Mouse (Mus musculus): ENCODE results near the gene Atf2. TPM values are rescaled to one million over a fixed set of nuclear protein-coding genes. Genes with fewer than 3 reads are reported as not detected.
"Not testable (repeated sequence)": the region's sequence is repeated elsewhere in the genome, so short reads cannot be mapped to it uniquely, and the experiment has no call there.

Atf2 gene
- total RNA-seq (2021), result 10 to 100 TPM; 35.4 to 38.9 TPM
- long read RNA-seq, experiment 1, full-length matches to known transcripts, result 8 of 12 reads
- long read RNA-seq, experiment 1, partial matches to known transcripts, result 0 of 12 reads
- long read RNA-seq, experiment 1, other reads (novel, unspliced or antisense), result 4 of 12 reads
- long read RNA-seq, experiment 2, full-length matches to known transcripts, result 6 of 9 reads
- long read RNA-seq, experiment 2, partial matches to known transcripts, result 0 of 9 reads
- long read RNA-seq, experiment 2, other reads (novel, unspliced or antisense), result 3 of 9 reads

DNA sequence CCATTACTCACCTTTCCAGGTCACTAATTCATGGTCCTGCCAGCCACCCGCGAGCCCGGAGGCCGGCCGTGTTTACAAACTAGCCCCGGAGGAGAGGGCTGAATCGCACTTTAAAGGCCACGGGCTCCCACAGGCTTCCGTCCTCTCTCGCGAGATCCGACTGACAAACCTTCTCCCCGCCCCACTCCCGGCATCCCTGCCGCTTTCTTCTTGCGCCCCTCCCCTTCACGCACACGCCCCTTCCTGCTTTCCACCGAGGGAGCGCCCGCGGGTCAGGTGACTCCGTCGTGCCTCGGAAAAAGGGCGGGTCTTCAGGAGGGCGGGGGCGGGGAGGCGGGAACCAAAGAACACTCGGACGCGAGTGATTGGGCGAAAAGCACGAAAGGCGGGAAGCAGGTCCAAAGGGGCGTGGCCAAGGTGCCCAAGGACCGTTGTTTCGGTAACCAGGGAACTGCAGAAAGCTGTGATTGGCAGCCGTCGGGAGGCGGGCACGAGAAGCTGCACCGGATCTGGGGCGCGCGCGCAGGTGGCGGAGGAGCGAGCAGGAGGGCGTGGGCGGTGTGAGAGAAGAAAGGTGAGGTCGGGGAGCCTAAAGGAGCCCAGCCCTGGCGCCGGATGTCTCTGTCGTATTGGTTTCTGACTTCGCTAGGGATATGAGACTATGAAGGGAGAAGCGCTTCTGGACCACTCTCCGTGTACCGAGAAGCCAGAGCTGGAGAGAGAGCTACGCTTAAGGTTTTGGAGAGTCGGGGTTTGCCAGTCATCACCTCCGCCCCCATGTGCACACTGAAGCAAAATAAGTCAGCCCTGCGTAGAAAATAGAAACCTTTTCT, at the start of gene Atf2:
Gene Atf2, minus strand, starts transcription at position 176 of the 833 bp plus-strand sequence.
- DNase-seq (ENCODE audit: low spot score in 2 of 2), result peak; percentile 93 to 99

- DNase-seq (ENCODE audit: low spot score in 2 of 2), result no peak
Observed at GRCm38 (mm10) chr2:73941281-73941680, 48.8 kb upstream of the Atf2 start.

DNA sequence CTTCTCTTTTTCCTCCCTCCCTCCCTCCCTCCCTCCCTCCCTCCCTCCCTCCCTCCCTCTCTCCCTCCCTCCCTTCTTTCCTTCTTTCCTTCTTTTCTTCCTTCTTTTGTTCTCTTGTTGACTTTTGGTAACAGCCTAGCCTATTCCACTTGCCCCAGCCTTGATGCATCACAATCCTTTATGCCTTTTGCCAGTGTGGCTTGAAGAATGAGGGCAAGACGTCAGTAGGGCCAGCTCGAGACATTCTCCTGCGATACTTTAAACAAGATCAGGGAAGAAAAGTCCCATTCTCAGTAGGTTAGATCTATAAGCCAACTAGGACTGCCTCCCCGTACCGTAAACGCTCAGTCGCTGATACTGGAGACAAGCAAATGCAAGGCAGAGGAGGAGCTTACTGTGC, 48.0 kb upstream of the Atf2 start:
- no peak for DNase-seq (ENCODE audit: low spot score in 2 of 2)

DNA sequence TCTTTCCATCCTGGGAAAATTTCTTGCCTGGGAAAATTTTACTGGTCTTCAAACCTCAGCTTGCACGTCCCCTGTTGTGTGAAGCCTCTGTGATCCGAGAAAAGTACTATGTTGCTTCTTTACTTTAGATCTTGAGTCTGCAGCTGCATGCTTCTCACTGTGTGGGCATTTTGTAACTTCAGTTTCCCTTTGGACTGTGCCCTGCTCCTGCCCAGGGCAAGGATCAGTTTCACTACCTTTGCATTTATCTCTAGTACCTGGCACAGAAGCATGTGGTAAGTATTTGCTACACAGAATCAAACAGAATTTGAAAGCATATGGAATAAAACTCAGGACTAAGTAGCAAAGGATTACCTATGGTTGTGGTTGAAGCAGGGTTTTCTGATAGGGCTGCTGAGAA, 46.5 kb upstream of the Atf2 start:
- no peak for DNase-seq (ENCODE audit: low spot score in 2 of 2)

DNA sequence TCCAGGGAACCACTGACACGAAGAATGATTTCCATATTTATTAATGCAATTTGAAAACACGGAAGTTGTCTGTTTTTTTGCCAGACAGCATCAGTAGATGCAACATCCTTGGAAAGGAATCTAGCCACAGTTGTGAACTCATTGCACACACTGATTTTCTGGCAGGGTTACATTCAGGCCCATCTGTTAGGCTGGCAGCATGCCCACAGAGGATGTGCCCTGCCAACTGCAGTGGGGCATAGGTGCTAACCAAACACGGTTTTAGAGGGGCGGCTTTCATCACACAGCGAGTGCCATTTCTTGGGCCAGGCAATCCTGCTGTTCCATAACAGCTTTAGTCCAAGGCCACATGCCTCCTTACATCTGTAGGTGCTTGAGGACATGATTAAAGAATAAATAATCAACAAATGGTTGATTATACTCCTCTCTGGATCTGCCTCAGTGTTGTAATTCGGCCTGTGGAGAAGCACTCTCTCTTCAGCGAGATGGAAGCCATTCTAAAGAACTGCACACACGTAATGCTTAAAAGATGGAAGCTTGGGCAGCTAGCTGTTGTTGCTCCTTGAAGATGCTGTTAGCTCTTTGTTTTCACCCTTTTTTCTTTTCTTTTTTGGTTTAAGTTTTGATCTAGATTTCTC, 40.4 kb upstream of the Atf2 start:
- DNase-seq (ENCODE audit: low spot score in 2 of 2), result no peak

GRCm38 (mm10) chr2:73927711-73928110, 35.3 kb upstream of the Atf2 start:
- DNase-seq (ENCODE audit: low spot score in 2 of 2), result no peak

DNA sequence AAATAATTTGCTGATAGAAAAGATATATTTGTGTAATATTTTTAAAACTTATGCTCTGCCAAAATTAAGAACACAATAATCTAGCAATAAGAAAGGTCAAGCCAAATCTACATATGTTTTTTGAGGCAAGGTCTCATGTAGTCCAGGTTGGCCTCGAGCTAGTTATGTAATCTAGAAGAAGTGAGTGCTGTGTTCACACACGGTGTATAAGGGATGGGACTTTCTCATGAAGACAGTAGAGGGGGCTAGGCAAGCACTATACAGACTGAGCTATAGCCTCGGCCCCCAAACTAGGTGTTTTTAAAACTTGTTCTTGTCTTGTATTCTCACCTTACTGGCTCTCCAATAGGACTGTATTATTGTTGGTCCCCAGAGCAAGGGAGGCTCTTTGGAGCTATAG, 33.1 kb upstream of the Atf2 start:
- DNase-seq (ENCODE audit: low spot score in 2 of 2), result no peak

DNA sequence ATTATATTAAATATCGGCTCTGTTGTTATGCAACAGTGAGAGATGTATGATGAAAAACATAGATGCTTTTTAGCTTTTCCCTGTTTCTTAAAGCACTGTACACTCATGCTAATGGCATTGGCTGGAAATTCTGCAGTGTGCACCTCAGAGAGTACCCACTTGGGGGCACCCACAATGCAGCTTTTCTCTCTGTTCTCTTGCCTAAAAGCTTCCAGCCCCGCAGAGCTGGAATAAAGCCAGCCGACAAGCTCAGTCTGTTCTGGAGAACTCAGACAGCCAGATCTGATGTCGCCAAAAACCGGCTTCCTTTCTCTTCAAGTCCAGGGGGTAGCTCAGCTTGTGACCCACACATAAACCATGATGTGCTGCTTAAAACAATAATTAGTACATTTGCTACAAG, 32.6 kb upstream of the Atf2 start:
- peak; percentile 27 to 70 for DNase-seq (ENCODE audit: low spot score in 2 of 2)

DNA sequence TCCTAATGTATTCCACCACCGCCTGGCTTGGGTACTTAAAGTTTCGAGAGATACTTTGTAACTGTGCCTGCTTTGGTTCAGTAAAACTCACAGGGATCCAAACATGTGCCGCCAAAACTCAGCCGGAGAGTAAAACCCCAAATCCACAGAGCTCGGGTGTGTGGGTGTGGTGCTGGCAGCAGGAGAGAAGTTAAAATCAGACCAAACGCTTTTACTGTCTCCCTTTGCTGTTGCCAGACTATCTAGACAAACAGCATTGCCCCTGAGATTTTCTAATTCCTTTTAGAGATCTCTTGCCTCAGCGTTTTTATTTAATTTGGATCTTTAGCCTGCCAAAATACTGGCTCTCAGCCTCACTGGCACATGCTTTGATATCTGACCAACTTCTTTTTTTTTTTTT, 27.2 kb upstream of the Atf2 start:
- no peak for DNase-seq (ENCODE audit: low spot score in 2 of 2)

DNA sequence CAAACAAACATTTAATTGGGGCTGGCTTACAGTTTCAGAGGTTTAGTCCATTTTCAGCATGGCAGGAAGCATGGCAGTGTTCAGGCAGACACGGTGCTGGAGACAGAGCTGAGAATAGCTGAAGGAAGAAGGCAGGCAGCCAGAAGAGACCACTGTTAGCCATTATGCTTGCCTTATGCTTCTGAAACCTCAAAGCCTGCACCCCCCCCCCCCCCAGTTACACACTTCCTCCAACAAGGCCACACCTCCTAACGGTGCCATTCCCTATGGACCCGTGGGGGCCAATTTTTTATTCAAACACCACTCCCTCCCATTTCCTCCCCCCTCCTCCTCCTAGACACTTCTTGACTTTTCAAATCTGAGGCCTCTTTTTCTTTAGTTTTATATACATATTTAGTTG, 19.8 kb upstream of the Atf2 start:
- no peak for DNase-seq (ENCODE audit: low spot score in 2 of 2)

- peak; percentile 82 to 92 for DNase-seq (ENCODE audit: low spot score in 2 of 2)
Observed at GRCm38 (mm10) chr2:73911175-73911700, 18.8 kb upstream of the Atf2 start, which contains the start of gene Atp5g3. Gene Atp5g3, minus strand, starts transcription at chr2:73911326.

DNA sequence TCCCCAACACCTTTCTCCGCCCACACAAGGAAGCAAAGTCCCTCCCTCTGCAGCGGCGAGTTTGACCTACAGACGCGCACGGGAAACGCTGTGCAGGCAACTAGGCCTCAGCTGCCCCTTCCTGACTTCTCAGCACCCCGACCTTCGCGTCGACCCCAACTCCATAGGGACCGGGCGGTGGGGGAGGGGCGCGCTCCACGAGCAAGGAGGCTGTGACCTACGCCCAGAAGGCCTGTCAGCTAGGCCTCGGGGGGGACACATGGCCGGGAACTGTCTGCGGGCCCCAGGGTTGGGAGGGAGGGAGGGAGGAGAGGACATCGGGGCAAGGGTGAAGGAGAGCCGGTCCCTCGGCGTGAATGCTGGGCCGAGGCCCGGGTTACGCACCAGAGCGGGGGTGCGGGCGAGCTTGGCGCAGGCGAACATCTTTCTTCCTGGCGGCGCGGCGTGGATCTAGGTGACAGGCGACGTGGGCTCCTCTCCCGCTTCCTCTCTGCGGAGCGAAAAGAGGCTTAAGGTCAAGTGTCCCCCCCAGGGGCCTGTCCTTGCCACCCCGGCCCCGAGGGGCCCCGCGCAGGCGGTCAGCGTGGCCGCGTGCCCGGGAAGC, 18.2 kb upstream of the Atf2 start:
- DNase-seq (ENCODE audit: low spot score in 2 of 2), result peak; percentile 25 to 57

DNA sequence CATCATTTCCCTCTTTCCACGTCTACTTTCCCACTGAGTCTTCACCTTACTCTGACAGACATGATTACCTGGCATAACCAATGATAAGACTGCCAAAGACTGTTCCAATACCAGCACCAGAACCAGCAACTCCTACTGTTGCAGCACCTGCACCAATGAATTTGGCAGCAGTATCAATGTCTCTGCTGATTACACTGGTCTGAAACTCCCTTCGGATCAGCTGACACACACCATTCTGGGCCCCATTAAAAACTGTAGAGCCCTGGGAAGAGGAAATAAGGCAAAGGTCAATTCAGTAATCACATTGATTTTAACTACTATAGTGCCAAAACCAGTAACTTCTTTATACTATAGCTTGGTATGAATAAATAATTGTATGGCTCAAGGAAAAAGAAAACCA, 16.7 kb upstream of the Atf2 start:
- DNase-seq (ENCODE audit: low spot score in 2 of 2), result no peak

- DNase-seq (ENCODE audit: low spot score in 2 of 2), result not testable (repeated sequence)
Observed at GRCm38 (mm10) chr2:73904679-73905078, 12.2 kb upstream of the Atf2 start.

DNA sequence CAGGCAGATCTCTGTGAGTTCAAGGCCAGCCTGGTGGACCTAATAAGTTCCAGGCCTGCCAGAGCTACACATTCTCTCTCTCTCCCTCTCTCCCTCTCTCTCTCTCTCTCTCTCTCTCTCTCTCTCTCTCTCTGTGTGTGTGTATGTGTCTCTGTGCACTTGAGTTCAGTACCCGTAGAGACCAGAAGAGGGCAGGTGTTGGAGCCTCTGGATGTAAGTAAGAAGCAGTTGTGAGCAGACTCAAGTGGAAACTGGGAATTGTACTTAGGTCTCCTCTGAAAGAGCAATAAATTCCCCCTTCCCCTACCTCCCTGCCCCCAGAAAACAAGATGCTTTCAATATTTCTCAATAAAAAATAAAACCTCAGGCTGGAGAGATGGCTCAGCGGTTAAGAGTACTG, 11.1 kb upstream of the Atf2 start:
- no peak for DNase-seq (ENCODE audit: low spot score in 2 of 2)

- not testable (repeated sequence) for DNase-seq (ENCODE audit: low spot score in 2 of 2)
Observed at GRCm38 (mm10) chr2:73902328-73902727, 9.9 kb upstream of the Atf2 start.

DNA sequence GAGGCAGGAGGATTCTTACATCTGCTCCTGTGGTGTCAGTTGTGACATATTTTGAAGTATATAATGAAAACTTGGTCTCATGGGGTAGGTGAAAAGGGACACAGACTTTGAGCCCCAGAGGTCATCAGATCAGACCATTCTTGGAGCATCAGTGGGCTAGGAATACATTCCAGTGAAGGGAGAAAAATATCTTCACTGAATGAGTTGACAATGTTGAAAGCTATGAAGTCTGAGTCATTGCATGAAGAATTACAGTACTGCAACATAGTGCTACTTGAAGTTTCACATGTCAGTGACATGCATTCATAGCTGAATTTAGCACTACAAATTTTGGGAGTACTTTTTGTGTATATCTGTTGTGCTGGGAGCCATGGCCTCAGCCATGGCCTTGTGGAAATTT, 8.7 kb upstream of the Atf2 start:
- no peak for DNase-seq (ENCODE audit: low spot score in 2 of 2)

DNA sequence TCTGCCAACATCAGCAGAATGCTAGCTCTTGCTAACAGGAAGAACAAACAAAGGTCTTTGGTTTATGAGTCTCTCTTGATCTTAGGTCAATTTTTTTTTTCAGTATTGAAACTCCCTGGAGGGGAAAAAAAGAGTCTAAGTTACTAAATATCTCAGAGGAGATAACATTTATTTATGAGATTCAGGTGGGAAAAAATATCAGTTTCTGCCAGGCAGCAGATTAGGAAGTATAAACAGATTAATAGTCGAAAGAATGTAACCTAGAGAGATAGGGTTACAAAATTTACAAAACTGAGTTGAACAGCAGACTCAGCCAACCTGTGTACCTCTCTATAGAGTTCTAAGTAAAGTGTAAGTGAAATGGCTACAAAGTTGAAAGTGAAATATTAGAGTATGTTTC, 7.9 kb upstream of the Atf2 start:
- no peak for DNase-seq (ENCODE audit: low spot score in 2 of 2)

- not testable (repeated sequence) for DNase-seq (ENCODE audit: low spot score in 2 of 2)
Observed at GRCm38 (mm10) chr2:73896919-73897318, 4.5 kb upstream of the Atf2 start.

GRCm38 (mm10) chr2:73893473-73894270, 1.2 kb upstream of the Atf2 start:
- DNase-seq (ENCODE audit: low spot score in 2 of 2), result no peak
